Mouse (Mus musculus): ENCODE data around the gene Pdlim1. TPM values are rescaled to one million over a fixed set of nuclear protein-coding genes. Genes with fewer than 3 reads are reported as not detected.

The Pdlim1 gene
- total and polyA plus RNA-seq, 3 experiments, result 0.05 TPM; not detected in 2

GRCm38 (mm10) chr19:40278372-40279023 lies 6.9 kb upstream of the Pdlim1 start:
- Histone ChIP-seq H3K36me3 (replicated peaks) (no peaks in the 10 kb centered on the region), H3K27me3 (ENCODE audit: insufficient read depth, low read length) (peaks cover 11% of the 10 kb centered on the region), H3K9me3 (replicated peaks) (no peaks in the 10 kb centered on the region), H3K4me3 (ENCODE audit: low read depth, low read length) (no peak overlapping the region), H3K4me1 (ENCODE audit: insufficient read depth, low read depth, low read length) (no peaks in the 10 kb centered on the region)
- ATAC-seq (ENCODE audit: extremely low read depth, insufficient number of reproducible peaks, low FRiP score, poor library complexity, severe bottlenecking) (no peak), DNase-seq (ENCODE audit: low spot score) (no peak)
- TF ChIP-seq POLR2AphosphoS5 (IDR thresholded peaks at IDR 0.05; ENCODE audit: insufficient replicate concordance, low read depth, low read length), result no peak
- TF ChIP-seq GATA2 (IDR thresholded peaks at IDR 0.05; ENCODE audit: borderline replicate concordance, low read depth, low read length), result no peak
- TF ChIP-seq TAL1 (conservative IDR thresholded peaks at IDR 0.05; ENCODE audit: low read depth, low read length), result no peak
- no peak for TF ChIP-seq CTCF (IDR thresholded peaks at IDR 0.05; ENCODE audit: low read depth, low read length)
- no peak for TF ChIP-seq GATA1 (IDR thresholded peaks at IDR 0.05; ENCODE audit: borderline replicate concordance, low read length)

DNA sequence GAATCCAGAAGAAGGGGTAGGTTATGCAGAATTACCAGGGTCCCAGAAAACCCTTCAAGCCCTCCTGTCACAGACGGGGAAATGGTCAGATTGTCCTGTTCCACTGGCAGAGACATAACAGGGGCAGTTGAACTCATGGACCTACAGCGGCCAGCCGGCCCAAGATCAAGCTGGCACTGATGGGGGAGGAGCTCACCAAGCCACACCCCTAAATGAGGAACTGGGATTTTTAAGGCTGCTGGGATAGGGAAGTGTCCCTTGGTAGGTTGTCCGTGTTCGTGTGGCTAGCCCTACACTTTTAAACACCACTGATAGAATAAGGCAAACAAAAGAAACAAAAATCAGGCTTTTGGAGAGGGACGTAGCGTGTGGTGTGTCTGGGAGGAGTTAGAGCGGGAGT lies 5.9 kb upstream of the Pdlim1 start:
- Histone ChIP-seq H3K4me1 (ENCODE audit: insufficient read depth, low read depth, low read length) (no peaks in the 10 kb centered on the region), H3K9me3 (replicated peaks) (no peaks in the 10 kb centered on the region), H3K4me3 (ENCODE audit: low read depth, low read length) (no peak overlapping the region), H3K27me3 (ENCODE audit: insufficient read depth, low read length) (peaks cover 15% of the 10 kb centered on the region), H3K36me3 (replicated peaks) (no peaks in the 10 kb centered on the region)
- no peak for DNase-seq (ENCODE audit: low spot score)
- TF ChIP-seq CTCF (IDR thresholded peaks at IDR 0.05; ENCODE audit: low read depth, low read length) (no peak), POLR2AphosphoS5 (IDR thresholded peaks at IDR 0.05; ENCODE audit: insufficient replicate concordance, low read depth, low read length) (no peak), GATA1 (IDR thresholded peaks at IDR 0.05; ENCODE audit: borderline replicate concordance, low read length) (no peak), TAL1 (conservative IDR thresholded peaks at IDR 0.05; ENCODE audit: low read depth, low read length) (no peak), GATA2 (IDR thresholded peaks at IDR 0.05; ENCODE audit: borderline replicate concordance, low read depth, low read length) (no peak)
- no peak for ATAC-seq (ENCODE audit: extremely low read depth, insufficient number of reproducible peaks, low FRiP score, poor library complexity, severe bottlenecking)

DNA sequence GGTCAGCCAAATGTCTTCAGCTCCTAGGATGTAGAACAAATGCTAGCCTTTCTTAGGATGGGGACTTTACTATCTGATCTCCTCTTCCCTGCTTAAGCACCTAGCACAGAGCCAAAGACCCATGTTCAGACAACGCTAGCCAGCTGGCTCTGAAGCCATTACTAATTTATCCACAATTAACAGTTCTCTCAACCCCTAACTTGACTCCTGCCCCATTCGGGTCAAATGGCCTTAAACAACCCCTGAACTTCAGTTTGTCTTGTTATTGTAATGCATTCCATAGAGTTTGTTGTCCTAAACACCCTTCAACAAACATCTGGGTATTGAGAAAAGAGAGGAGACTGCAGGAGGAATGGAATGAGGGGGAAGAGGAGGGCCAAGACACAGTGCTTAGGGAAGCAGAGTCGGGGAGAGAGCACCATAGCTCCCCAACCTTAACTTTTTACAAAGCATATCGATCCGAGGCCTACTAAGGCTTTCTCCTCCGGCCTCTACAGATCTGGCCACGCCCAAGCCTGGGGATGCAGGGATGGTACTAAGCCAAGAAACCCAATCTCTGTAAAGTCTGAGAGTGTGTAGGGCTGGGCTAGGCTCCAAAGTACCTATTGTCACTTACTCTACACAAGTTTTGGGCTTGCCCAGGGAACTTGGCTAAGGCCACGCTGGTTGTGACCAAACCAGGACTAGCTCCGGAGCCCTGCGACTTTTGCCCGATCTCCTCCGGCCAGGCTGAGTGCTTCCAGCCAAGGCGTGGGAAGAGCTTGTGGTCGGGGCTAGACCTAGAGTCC lies 4.0 kb upstream of the Pdlim1 start:
- H3K36me3 ChIP-seq (replicated peaks), result no peaks in the 10 kb centered on the region
- peaks cover 26% of the 10 kb centered on the region for H3K27me3 ChIP-seq (ENCODE audit: insufficient read depth, low read length)
- ATAC-seq (ENCODE audit: extremely low read depth, insufficient number of reproducible peaks, low FRiP score, poor library complexity, severe bottlenecking) (no peak), DNase-seq (ENCODE audit: low spot score) (no peak)
- no peak overlapping the region for H3K4me3 ChIP-seq (ENCODE audit: low read depth, low read length)
- H3K9me3 ChIP-seq (replicated peaks), result no peaks in the 10 kb centered on the region; the same call in 1 of the 2 replicates
- no peak for TF ChIP-seq TAL1 (conservative IDR thresholded peaks at IDR 0.05; ENCODE audit: low read depth, low read length)
- TF ChIP-seq GATA1 (IDR thresholded peaks at IDR 0.05; ENCODE audit: borderline replicate concordance, low read length), result no peak
- no peak for TF ChIP-seq GATA2 (IDR thresholded peaks at IDR 0.05; ENCODE audit: borderline replicate concordance, low read depth, low read length)
- TF ChIP-seq CTCF (IDR thresholded peaks at IDR 0.05; ENCODE audit: low read depth, low read length), result no peak
- no peak for TF ChIP-seq POLR2AphosphoS5 (IDR thresholded peaks at IDR 0.05; ENCODE audit: insufficient replicate concordance, low read depth, low read length)
- 0 out of 2 replicates have a peak, but pooled peaks cover 4% of the 10 kb centered on the region for H3K4me1 ChIP-seq (ENCODE audit: insufficient read depth, low read depth, low read length)

GRCm38 (mm10) chr19:40272674-40273073 lies 1.0 kb upstream of the Pdlim1 start:
- Histone ChIP-seq H3K4me1 (ENCODE audit: insufficient read depth, low read depth, low read length) (0 out of 2 replicates have a peak, but pooled peaks cover 4% of the 10 kb centered on the region), H3K4me3 (ENCODE audit: low read depth, low read length) (no peak overlapping the region), H3K36me3 (replicated peaks) (no peaks in the 10 kb centered on the region), H3K9me3 (replicated peaks) (no peaks in the 10 kb centered on the region; the same call in 1 of the 2 replicates), H3K27me3 (ENCODE audit: insufficient read depth, low read length) (peaks cover 28% of the 10 kb centered on the region)
- ATAC-seq (ENCODE audit: extremely low read depth, insufficient number of reproducible peaks, low FRiP score, poor library complexity, severe bottlenecking) (no peak), DNase-seq (ENCODE audit: low spot score) (no peak)
- no peak for TF ChIP-seq CTCF (IDR thresholded peaks at IDR 0.05; ENCODE audit: low read depth, low read length)
- TF ChIP-seq TAL1 (conservative IDR thresholded peaks at IDR 0.05; ENCODE audit: low read depth, low read length), result no peak
- TF ChIP-seq GATA1 (IDR thresholded peaks at IDR 0.05; ENCODE audit: borderline replicate concordance, low read length), result no peak

GRCm38 (mm10) chr19:40270351-40271307 lies 1.0 kb downstream of the Pdlim1 start:
- H3K36me3 ChIP-seq (replicated peaks), result no peaks in the 10 kb centered on the region
- ATAC-seq (ENCODE audit: extremely low read depth, insufficient number of reproducible peaks, low FRiP score, poor library complexity, severe bottlenecking), result no peak
- DNase-seq (ENCODE audit: low spot score), result no peak
- no peaks in the 10 kb centered on the region; the same call in 1 of the 2 replicates for H3K9me3 ChIP-seq (replicated peaks)
- TF ChIP-seq POLR2AphosphoS5 (IDR thresholded peaks at IDR 0.05; ENCODE audit: insufficient replicate concordance, low read depth, low read length), result no peak
- TF ChIP-seq GATA1 (IDR thresholded peaks at IDR 0.05; ENCODE audit: borderline replicate concordance, low read length), result no peak
- TF ChIP-seq GATA2 (IDR thresholded peaks at IDR 0.05; ENCODE audit: borderline replicate concordance, low read depth, low read length), result no peak
- TF ChIP-seq CTCF (IDR thresholded peaks at IDR 0.05; ENCODE audit: low read depth, low read length), result no peak
- no peak for TF ChIP-seq TAL1 (conservative IDR thresholded peaks at IDR 0.05; ENCODE audit: low read depth, low read length)
- H3K4me3 ChIP-seq (ENCODE audit: low read depth, low read length), result no peak overlapping the region
- H3K4me1 ChIP-seq (ENCODE audit: insufficient read depth, low read depth, low read length), result 0 out of 2 replicates have a peak, but pooled peaks cover 4% of the 10 kb centered on the region
- peaks cover 18% of the 10 kb centered on the region for H3K27me3 ChIP-seq (ENCODE audit: insufficient read depth, low read length)

Measured in G1E (cell line).